Mouse (Mus musculus): ENCODE data around the gene Ryr3. TPM values are rescaled to one million over a fixed set of nuclear protein-coding genes. Genes with fewer than 3 reads are reported as not detected.

Gene Ryr3
- polyA plus RNA-seq, 1 experiment from 2014 or later: 0.91 TPM

- Histone ChIP-seq H3K4me2 (ENCODE audit: low read depth, low read length, severe bottlenecking) (no peak overlapping the region), H3K27me3 (ENCODE audit: control insufficient read depth, insufficient read depth, low read length) (no peaks in the 10 kb centered on the region), H3K9ac (ENCODE audit: low read length) (no peak overlapping the region), H3K4me1 (replicated peaks; ENCODE audit: control insufficient read depth, insufficient read depth, low read length) (no peaks in the 10 kb centered on the region), H3K9me3 (ENCODE audit: control insufficient read depth, low read length) (no peaks in the 10 kb centered on the region), H3K36me3 (ENCODE audit: control insufficient read depth, insufficient read depth, low read length) (no peaks in the 10 kb centered on the region), H3K27ac (ENCODE audit: low read depth, low read length) (no peak overlapping the region), H3K4me3 (ENCODE audit: low read depth, low read length) (no peak overlapping the region)
- ATAC-seq (replicated peaks; ENCODE audit: low FRiP score) (no peak), DNase-seq (ENCODE audit: low spot score) (no peak)
- WGBS: 76% methylated on average over 5 of the region's 5 CpGs
Observed at GRCm38 (mm10) chr2:112767665-112768064, 449.2 kb downstream of the Ryr3 start.

GRCm38 (mm10) chr2:112765046-112765445 is 451.9 kb downstream of the Ryr3 start:
- H3K27ac ChIP-seq (ENCODE audit: low read depth, low read length): no peak overlapping the region
- H3K4me1 ChIP-seq (replicated peaks; ENCODE audit: control insufficient read depth, insufficient read depth, low read length): no peaks in the 10 kb centered on the region
- H3K9me3 ChIP-seq (ENCODE audit: control insufficient read depth, low read length): no peaks in the 10 kb centered on the region
- no peak for ATAC-seq (replicated peaks; ENCODE audit: low FRiP score)
- WGBS: 63% methylated on average over 5 of the region's 5 CpGs
- H3K27me3 ChIP-seq (ENCODE audit: control insufficient read depth, insufficient read depth, low read length): no peaks in the 10 kb centered on the region
- no peak overlapping the region for H3K4me2 ChIP-seq (ENCODE audit: low read depth, low read length, severe bottlenecking)
- DNase-seq (ENCODE audit: low spot score): no peak
- no peak overlapping the region for H3K4me3 ChIP-seq (ENCODE audit: low read depth, low read length)
- H3K36me3 ChIP-seq (ENCODE audit: control insufficient read depth, insufficient read depth, low read length): no peaks in the 10 kb centered on the region
- H3K9ac ChIP-seq (ENCODE audit: low read length): no peak overlapping the region

DNA sequence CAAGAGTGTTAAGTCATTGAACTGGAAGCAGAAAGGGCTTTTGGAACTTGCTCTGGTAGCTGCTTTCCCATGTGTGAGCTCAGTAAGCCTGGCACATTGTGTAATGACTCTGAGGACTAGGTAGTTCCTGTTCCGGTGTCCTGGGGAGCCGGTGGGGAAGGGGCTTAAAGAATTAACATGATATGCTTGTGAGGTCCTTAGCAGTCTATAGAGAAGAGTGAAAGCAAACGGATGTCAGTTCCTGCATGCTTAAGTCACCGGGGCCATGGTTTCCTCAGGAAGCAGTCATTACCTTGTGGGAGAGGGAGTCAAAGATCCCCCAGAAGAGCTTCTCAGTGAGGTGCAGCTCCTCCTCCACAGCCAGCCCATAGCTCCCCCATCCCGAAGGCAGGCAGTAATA is 452.6 kb downstream of the Ryr3 start:
- H3K36me3 ChIP-seq (ENCODE audit: control insufficient read depth, insufficient read depth, low read length): no peaks in the 10 kb centered on the region
- ATAC-seq (replicated peaks; ENCODE audit: low FRiP score) (no peak), DNase-seq (ENCODE audit: low spot score) (no peak)
- no peak overlapping the region for H3K27ac ChIP-seq (ENCODE audit: low read depth, low read length)
- no peaks in the 10 kb centered on the region for H3K4me1 ChIP-seq (replicated peaks; ENCODE audit: control insufficient read depth, insufficient read depth, low read length)
- WGBS: 78% methylated on average over 5 of the region's 5 CpGs
- no peak overlapping the region for H3K4me3 ChIP-seq (ENCODE audit: low read depth, low read length)
- H3K27me3 ChIP-seq (ENCODE audit: control insufficient read depth, insufficient read depth, low read length): no peaks in the 10 kb centered on the region
- no peak overlapping the region for H3K9ac ChIP-seq (ENCODE audit: low read length)
- H3K9me3 ChIP-seq (ENCODE audit: control insufficient read depth, low read length): no peaks in the 10 kb centered on the region
- H3K4me2 ChIP-seq (ENCODE audit: low read depth, low read length, severe bottlenecking): no peak overlapping the region

DNA sequence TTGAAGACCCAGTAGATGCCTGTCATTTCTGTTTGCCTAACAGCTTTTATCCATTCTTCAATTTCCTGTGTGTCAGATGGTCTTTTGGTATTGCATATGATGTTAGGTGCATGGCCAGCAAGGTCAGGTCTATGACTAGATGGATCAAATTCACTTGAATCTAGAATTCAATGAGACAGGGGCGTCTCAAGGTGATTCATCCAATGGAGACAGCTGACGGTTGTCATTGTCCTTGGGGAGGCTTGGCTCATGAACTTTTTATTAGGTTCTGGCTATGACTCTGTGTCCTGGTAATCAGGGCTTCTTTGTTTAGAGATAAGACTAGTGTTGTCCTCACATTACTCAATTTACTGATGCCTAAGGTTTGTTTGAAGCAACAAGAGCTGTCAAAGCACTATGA is 454.9 kb downstream of the Ryr3 start:
- no peak overlapping the region for H3K4me2 ChIP-seq (ENCODE audit: low read depth, low read length, severe bottlenecking)
- H3K4me1 ChIP-seq (replicated peaks; ENCODE audit: control insufficient read depth, insufficient read depth, low read length): no peaks in the 10 kb centered on the region
- DNase-seq (ENCODE audit: low spot score) (no peak), ATAC-seq (replicated peaks; ENCODE audit: low FRiP score) (no peak)
- H3K9me3 ChIP-seq (ENCODE audit: control insufficient read depth, low read length): no peaks in the 10 kb centered on the region
- H3K9ac ChIP-seq (ENCODE audit: low read length): no peak overlapping the region
- H3K27me3 ChIP-seq (ENCODE audit: control insufficient read depth, insufficient read depth, low read length): no peaks in the 10 kb centered on the region
- WGBS: 80% methylated on average over 2 of the region's 2 CpGs
- H3K27ac ChIP-seq (ENCODE audit: low read depth, low read length): no peak overlapping the region
- H3K4me3 ChIP-seq (ENCODE audit: low read depth, low read length): no peak overlapping the region
- no peaks in the 10 kb centered on the region for H3K36me3 ChIP-seq (ENCODE audit: control insufficient read depth, insufficient read depth, low read length)

DNA sequence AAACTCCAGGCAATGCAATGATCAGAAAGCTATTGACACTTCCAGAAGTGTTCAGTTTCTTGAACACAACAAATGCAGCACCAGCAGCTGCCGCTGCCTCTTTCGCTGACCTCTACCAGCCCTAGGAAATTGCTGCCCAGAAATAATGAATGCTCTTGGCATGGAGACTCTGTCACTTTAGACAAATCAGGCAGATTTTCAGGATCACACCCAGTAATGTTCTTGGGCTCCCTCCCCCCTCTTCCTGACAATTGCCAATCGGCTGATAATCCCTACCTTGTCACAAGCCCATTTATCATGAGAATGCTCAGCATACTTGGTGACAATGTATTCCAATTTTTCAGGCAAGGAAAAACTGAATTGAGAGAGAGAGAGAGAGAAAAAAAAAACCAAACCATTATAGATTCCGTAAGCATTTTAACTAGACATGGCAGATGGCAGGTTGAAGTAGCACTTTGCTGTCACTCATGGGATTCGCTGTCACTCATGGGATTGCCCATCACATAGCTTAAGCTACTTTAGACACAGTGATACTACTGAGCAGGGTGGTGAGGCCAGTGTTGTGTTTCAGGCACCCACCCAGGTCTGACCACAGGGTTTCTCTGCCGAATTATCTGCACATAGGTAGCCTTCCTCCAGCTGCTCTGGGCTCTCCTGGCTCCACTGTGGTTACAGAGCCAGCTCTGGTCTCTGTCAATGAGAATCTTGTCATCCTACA is 455.5 kb downstream of the Ryr3 start:
- H3K27ac ChIP-seq (ENCODE audit: low read depth, low read length): no peak overlapping the region
- no peak overlapping the region for H3K9ac ChIP-seq (ENCODE audit: low read length)
- no peak overlapping the region for H3K4me3 ChIP-seq (ENCODE audit: low read depth, low read length)
- DNase-seq (ENCODE audit: low spot score) (no peak), ATAC-seq (replicated peaks; ENCODE audit: low FRiP score) (no peak)
- H3K27me3 ChIP-seq (ENCODE audit: control insufficient read depth, insufficient read depth, low read length): no peaks in the 10 kb centered on the region
- 78% methylated on average over 6 of the region's 6 CpGs for WGBS
- H3K9me3 ChIP-seq (ENCODE audit: control insufficient read depth, low read length): no peaks in the 10 kb centered on the region
- H3K36me3 ChIP-seq (ENCODE audit: control insufficient read depth, insufficient read depth, low read length): no peaks in the 10 kb centered on the region
- no peaks in the 10 kb centered on the region for H3K4me1 ChIP-seq (replicated peaks; ENCODE audit: control insufficient read depth, insufficient read depth, low read length)
- no peak overlapping the region for H3K4me2 ChIP-seq (ENCODE audit: low read depth, low read length, severe bottlenecking)

GRCm38 (mm10) chr2:112760692-112761091 is 456.2 kb downstream of the Ryr3 start:
- Histone ChIP-seq H3K4me3 (ENCODE audit: low read depth, low read length) (no peak overlapping the region), H3K36me3 (ENCODE audit: control insufficient read depth, insufficient read depth, low read length) (no peaks in the 10 kb centered on the region), H3K4me1 (replicated peaks; ENCODE audit: control insufficient read depth, insufficient read depth, low read length) (no peaks in the 10 kb centered on the region), H3K27ac (ENCODE audit: low read depth, low read length) (no peak overlapping the region), H3K27me3 (ENCODE audit: control insufficient read depth, insufficient read depth, low read length) (no peaks in the 10 kb centered on the region), H3K9me3 (ENCODE audit: control insufficient read depth, low read length) (no peaks in the 10 kb centered on the region), H3K9ac (ENCODE audit: low read length) (no peak overlapping the region), H3K4me2 (ENCODE audit: low read depth, low read length, severe bottlenecking) (no peak overlapping the region)
- no peak; the same call in 1 of the 2 replicates for ATAC-seq (replicated peaks; ENCODE audit: low FRiP score)
- 70% methylated on average over 4 of the region's 4 CpGs for WGBS
- DNase-seq (ENCODE audit: low spot score): no peak

DNA sequence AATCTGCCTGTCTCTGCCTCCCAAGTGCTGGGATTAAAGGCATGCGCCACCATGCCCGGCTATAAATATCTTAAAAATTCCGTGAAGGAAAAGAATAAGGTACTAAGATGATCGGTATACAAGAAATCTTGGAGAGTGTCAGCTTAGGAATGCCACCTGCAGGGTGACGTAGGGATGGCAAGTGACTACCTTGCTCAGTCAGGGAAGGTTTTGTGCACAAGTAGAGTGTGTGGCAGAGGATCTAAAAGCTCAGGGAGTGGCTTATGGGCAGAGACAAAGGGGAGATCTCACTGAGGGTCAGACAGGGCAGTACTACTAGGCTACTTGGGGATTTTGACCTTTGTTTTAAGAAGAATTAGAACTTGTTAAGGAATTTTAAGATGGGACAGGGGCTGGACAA is 457.2 kb downstream of the Ryr3 start:
- no peak for DNase-seq (ENCODE audit: low spot score)
- Histone ChIP-seq H3K36me3 (ENCODE audit: control insufficient read depth, insufficient read depth, low read length) (no peaks in the 10 kb centered on the region), H3K4me3 (ENCODE audit: low read depth, low read length) (no peak overlapping the region), H3K9me3 (ENCODE audit: control insufficient read depth, low read length) (no peaks in the 10 kb centered on the region), H3K27ac (ENCODE audit: low read depth, low read length) (no peak overlapping the region), H3K27me3 (ENCODE audit: control insufficient read depth, insufficient read depth, low read length) (no peaks in the 10 kb centered on the region), H3K9ac (ENCODE audit: low read length) (no peak overlapping the region), H3K4me2 (ENCODE audit: low read depth, low read length, severe bottlenecking) (no peak overlapping the region), H3K4me1 (replicated peaks; ENCODE audit: control insufficient read depth, insufficient read depth, low read length) (no peaks in the 10 kb centered on the region)
- no peak for ATAC-seq (replicated peaks; ENCODE audit: low FRiP score)
- WGBS: 77% methylated on average over 5 of the region's 5 CpGs

DNA sequence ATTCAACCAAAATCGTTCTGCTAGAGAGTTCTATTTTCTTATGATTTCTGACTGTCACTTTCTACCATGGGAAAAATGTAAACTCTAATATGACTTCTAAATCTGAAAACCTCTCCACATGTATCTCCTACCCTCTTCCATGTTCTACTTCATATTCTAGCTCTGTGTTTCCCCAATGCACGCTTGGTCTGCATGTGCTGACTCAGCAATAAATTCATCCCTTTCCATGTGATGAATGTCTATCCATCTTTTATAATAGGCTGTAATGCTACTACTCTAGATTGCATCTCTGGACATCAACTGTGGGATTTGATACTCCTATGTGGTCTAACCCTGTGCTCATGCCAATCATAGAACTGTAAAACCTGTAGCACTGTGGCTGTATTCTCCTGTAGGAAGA is 458.2 kb downstream of the Ryr3 start:
- Histone ChIP-seq H3K4me3 (ENCODE audit: low read depth, low read length) (no peak overlapping the region), H3K27me3 (ENCODE audit: control insufficient read depth, insufficient read depth, low read length) (no peaks in the 10 kb centered on the region), H3K9ac (ENCODE audit: low read length) (no peak overlapping the region), H3K4me1 (replicated peaks; ENCODE audit: control insufficient read depth, insufficient read depth, low read length) (no peaks in the 10 kb centered on the region), H3K9me3 (ENCODE audit: control insufficient read depth, low read length) (no peaks in the 10 kb centered on the region), H3K27ac (ENCODE audit: low read depth, low read length) (no peak overlapping the region), H3K36me3 (ENCODE audit: control insufficient read depth, insufficient read depth, low read length) (no peaks in the 10 kb centered on the region), H3K4me2 (ENCODE audit: low read depth, low read length, severe bottlenecking) (no peak overlapping the region)
- ATAC-seq (replicated peaks; ENCODE audit: low FRiP score) (no peak), DNase-seq (ENCODE audit: low spot score) (no peak)
- 95% methylated on average over 2 of the region's 2 CpGs for WGBS

GRCm38 (mm10) chr2:112753316-112753715 is 463.6 kb downstream of the Ryr3 start:
- ATAC-seq (replicated peaks; ENCODE audit: low FRiP score) (no peak), DNase-seq (ENCODE audit: low spot score) (no peak)
- no peaks in the 10 kb centered on the region for H3K4me1 ChIP-seq (replicated peaks; ENCODE audit: control insufficient read depth, insufficient read depth, low read length)
- H3K36me3 ChIP-seq (ENCODE audit: control insufficient read depth, insufficient read depth, low read length): no peaks in the 10 kb centered on the region
- H3K9ac ChIP-seq (ENCODE audit: low read length): no peak overlapping the region
- no peak overlapping the region for H3K4me2 ChIP-seq (ENCODE audit: low read depth, low read length, severe bottlenecking)
- H3K27ac ChIP-seq (ENCODE audit: low read depth, low read length): no peak overlapping the region
- 85% methylated on average over 4 of the region's 4 CpGs for WGBS
- H3K9me3 ChIP-seq (ENCODE audit: control insufficient read depth, low read length): no peaks in the 10 kb centered on the region
- H3K27me3 ChIP-seq (ENCODE audit: control insufficient read depth, insufficient read depth, low read length): no peaks in the 10 kb centered on the region
- no peak overlapping the region for H3K4me3 ChIP-seq (ENCODE audit: low read depth, low read length)

Data from forebrain, embryonic 11.5 days (tissue).